Mouse (Mus musculus) CH12.LX (cell line): Measurements from ENCODE around the gene Rps18. TPM values are rescaled to one million over a fixed set of nuclear protein-coding genes. Genes with fewer than 3 reads are reported as not detected.

Experiments used
- DNase-seq: peaks from one replicate; pipeline ENCODE4 v3.0.0-alpha.2; 2013; ENCODE audit errors: extremely low read depth
- H3K27ac ChIP-seq: 2 replicates; pipeline ENCODE4 v1.5.1; 2012; ENCODE audit warnings: low read depth, mild to moderate bottlenecking, control low read depth, moderate library complexity; ENCODE audit not compliant: insufficient read depth
- H3K27me3 ChIP-seq: replicated peaks from 2 replicates; pipeline ENCODE3; 2012; ENCODE audit warnings: inconsistent platforms
- H3K36me3 ChIP-seq, 2 experiments: replicated peaks in 1 of 2; 2 replicates each; pipeline versions ENCODE3 to v1.6.1; 2012; ENCODE audit warnings: inconsistent platforms in 1 of 2, low read length in 1 of 2, mild to moderate bottlenecking in 1 of 2, mixed read lengths in 1 of 2, moderate library complexity in 1 of 2; ENCODE audit not compliant: control insufficient read depth in 1 of 2, insufficient read depth in 1 of 2
- H3K4me1 ChIP-seq, 2 experiments: 2 replicates each; pipeline ENCODE4 v1.6.1; 2012; ENCODE audit warnings: inconsistent platforms in 1 of 2, moderate library complexity in 1 of 2; ENCODE audit not compliant: insufficient read depth in 2 of 2, control insufficient read depth in 1 of 2
- H3K4me2 ChIP-seq: 2 replicates; pipeline ENCODE4 v1.6.1; 2012; ENCODE audit warnings: low read depth, mild to moderate bottlenecking, control low read depth; ENCODE audit not compliant: poor library complexity, insufficient read depth, severe bottlenecking
- H3K4me3 ChIP-seq, 3 experiments: fragments of 150-350 bp in 1 of 3; sonication (generic) in 1 of 3; replicated peaks in 1 of 3; 2 replicates each; pipeline versions ENCODE3 to v1.5.1; 2011 to 2012; ENCODE audit warnings: low read depth in 2 of 3, low read length in 2 of 3, mild to moderate bottlenecking in 2 of 3, moderate library complexity in 2 of 3, control low read depth in 1 of 3, improper control_type of control experiment in 1 of 3, inconsistent platforms in 1 of 3, mixed read lengths in 1 of 3; ENCODE audit not compliant: poor library complexity in 1 of 3
- H3K79me2 ChIP-seq: replicated peaks from 2 replicates; pipeline ENCODE4 v1.6.1; 2012; ENCODE audit warnings: mild to moderate bottlenecking, moderate library complexity; ENCODE audit not compliant: control insufficient read depth, poor library complexity, insufficient read depth, severe bottlenecking; ENCODE audit errors: extremely low read depth
- H3K9ac ChIP-seq: 2 replicates; pipeline ENCODE4 v1.6.1; 2012; ENCODE audit warnings: low read depth, mild to moderate bottlenecking, control low read depth, moderate library complexity; ENCODE audit not compliant: insufficient read depth
- H3K9me3 ChIP-seq: replicated peaks from 2 replicates; pipeline ENCODE3; 2012; ENCODE audit warnings: low read length, inconsistent platforms, mixed read lengths
- BHLHE40 ChIP-seq: IDR thresholded peaks from 2 replicates; pipeline ENCODE4 v1.6.1; 2011; ENCODE audit warnings: mild to moderate bottlenecking, low read depth, low read length, improper control_type of control experiment
- CHD2 ChIP-seq: IDR thresholded peaks from 2 replicates; pipeline ENCODE4 v1.6.1; 2011; ENCODE audit warnings: low read length, improper control_type of control experiment
- ELF1 ChIP-seq: IDR thresholded peaks from 2 replicates; pipeline ENCODE4 v1.6.1; 2014; ENCODE audit warnings: low read depth, mild to moderate bottlenecking, inconsistent platforms, low read length, improper control_type of control experiment
- EP300 ChIP-seq: IDR thresholded peaks from 2 replicates; pipeline ENCODE4 v1.6.1; 2011; ENCODE audit warnings: low read length, improper control_type of control experiment
- ETS1 ChIP-seq: conservative IDR thresholded peaks from 2 replicates; pipeline ENCODE4 v1.6.1; 2012; ENCODE audit warnings: low read depth, mild to moderate bottlenecking, inconsistent platforms, low read length, improper control_type of control experiment, moderate library complexity
- HCFC1 ChIP-seq: IDR thresholded peaks from 2 replicates; pipeline ENCODE4 v1.6.1; 2012; ENCODE audit warnings: low read depth, mild to moderate bottlenecking, inconsistent platforms, low read length, improper control_type of control experiment
- JUN ChIP-seq: IDR thresholded peaks from 2 replicates; pipeline ENCODE4 v1.6.1; 2011; ENCODE audit warnings: low read depth, mild to moderate bottlenecking, low read length, improper control_type of control experiment, moderate library complexity; ENCODE audit not compliant: insufficient read depth
- JUND ChIP-seq: conservative IDR thresholded peaks from 2 replicates; pipeline ENCODE4 v1.6.1; 2011; ENCODE audit warnings: low read depth, low read length, improper control_type of control experiment
- MAFK ChIP-seq: IDR thresholded peaks from 2 replicates; pipeline ENCODE4 v1.6.1; 2011; ENCODE audit warnings: low read length, improper control_type of control experiment; ENCODE audit not compliant: insufficient replicate concordance
- MAX ChIP-seq: IDR thresholded peaks from 2 replicates; pipeline ENCODE4 v1.6.1; 2011; ENCODE audit warnings: low read length, improper control_type of control experiment
- MXI1 ChIP-seq: IDR thresholded peaks from 2 replicates; pipeline ENCODE4 v1.6.1; 2011; ENCODE audit warnings: mild to moderate bottlenecking, low read depth, low read length, improper control_type of control experiment
- NELFE ChIP-seq: IDR thresholded peaks from 2 replicates; pipeline ENCODE4 v1.6.1; 2011; ENCODE audit warnings: low read depth, low read length, improper control_type of control experiment
- PAX5 ChIP-seq: IDR thresholded peaks from 2 replicates; pipeline ENCODE4 v1.6.1; 2012; ENCODE audit warnings: low read length, inconsistent platforms, mixed read lengths
- POLR2AphosphoS2 ChIP-seq: IDR thresholded peaks from 2 replicates; pipeline ENCODE4 v1.6.1; 2011; ENCODE audit warnings: low read depth, low read length, improper control_type of control experiment
- RCOR1 ChIP-seq: conservative IDR thresholded peaks from 2 replicates; pipeline ENCODE4 v1.6.1; 2012; ENCODE audit warnings: low read depth, mild to moderate bottlenecking, inconsistent platforms, low read length, improper control_type of control experiment
- SIN3A ChIP-seq: IDR thresholded peaks from 2 replicates; pipeline ENCODE4 v1.6.1; 2012; ENCODE audit warnings: low read length, improper control_type of control experiment, inconsistent platforms
- SMC3 ChIP-seq: IDR thresholded peaks from 2 replicates; pipeline ENCODE4 v1.6.1; 2011; ENCODE audit warnings: low read depth, low read length, improper control_type of control experiment
- TBP ChIP-seq: conservative IDR thresholded peaks from 2 replicates; pipeline ENCODE4 v1.6.1; 2011; ENCODE audit warnings: low read depth, low read length, improper control_type of control experiment
- TCF12 ChIP-seq: IDR thresholded peaks from 2 replicates; pipeline ENCODE4 v1.6.1; 2014; ENCODE audit warnings: low read depth, mild to moderate bottlenecking, inconsistent platforms, low read length, improper control_type of control experiment
- UBTF ChIP-seq: IDR thresholded peaks from 2 replicates; pipeline ENCODE4 v1.6.1; 2012; ENCODE audit warnings: low read depth, mild to moderate bottlenecking, inconsistent platforms, low read length, improper control_type of control experiment, moderate library complexity
- USF1 ChIP-seq: IDR thresholded peaks from 2 replicates; pipeline ENCODE4 v1.6.1; 2014; ENCODE audit warnings: low read depth, mild to moderate bottlenecking, inconsistent platforms, low read length, improper control_type of control experiment
- ZC3H11A ChIP-seq: IDR thresholded peaks from 2 replicates; pipeline ENCODE4 v1.6.1; 2012; ENCODE audit warnings: low read depth, mild to moderate bottlenecking, inconsistent platforms, low read length, improper control_type of control experiment
- ZKSCAN1 ChIP-seq: IDR thresholded peaks from 2 replicates; pipeline ENCODE4 v1.6.1; 2012; ENCODE audit warnings: low read depth, inconsistent platforms, low read length, improper control_type of control experiment, borderline replicate concordance
- ZMIZ1 ChIP-seq: IDR thresholded peaks from 2 replicates; pipeline ENCODE4 v1.6.1; 2012; ENCODE audit warnings: low read depth, mild to moderate bottlenecking, inconsistent platforms, low read length, improper control_type of control experiment
- ZNF384 ChIP-seq: IDR thresholded peaks from 2 replicates; pipeline ENCODE4 v1.6.1; 2012; ENCODE audit warnings: low read depth, low read length, improper control_type of control experiment, inconsistent platforms
- dilution Hi-C: fragments of 300-500 bp; cut with MboI; formaldehyde crosslinking; loops from 2 replicates; pipeline ENCODE4 v1.14.3; 2020; ENCODE audit warnings: low sequenced_read_pairs; ENCODE audit not compliant: extremely low pct_unique_long_range_greater_than_20kb, extremely low pct_ligation_motif_present
- in situ Hi-C: fragments of 300-500 bp; cut with MboI; formaldehyde crosslinking; loops from 3 replicates; pipeline ENCODE4 v1.14.3; 2019; ENCODE audit warnings: low sequenced_read_pairs, low pct_ligation_motif_present, low pct_unique_long_range_greater_than_20kb, mixed read lengths
- polyA plus RNA-seq: library from polyadenylated mRNA; unstranded; fragments of >175 nt; gene quantifications from 2 replicates; pipeline ENCODE4 v1.2.1, GENCODE M21; 2012; ENCODE audit warnings: low read depth; ENCODE audit not compliant: insufficient read length
- total RNA-seq, 2 experiments: library from RNA; depleted of rRNA; stranded (reverse); fragments of 300-350 nt in 1 of 2; fragments of >200 nt in 1 of 2; gene quantifications; 2 replicates each; pipeline ENCODE4 v1.2.3; 2012 to 2014

The Rps18 gene
- total and polyA plus RNA-seq, 3 experiments, result 246 to 991 (median 302) TPM

GRCm38 (mm10) chr17:33916847-33917655 is 38.8 kb downstream of the Rps18 start:
- Histone ChIP-seq H3K4me2 (peak overlapping the region; percentile 62), H3K79me2 (peaks cover 22% of the 10 kb centered on the region), H3K9ac (no peak overlapping the region), H3K4me3 (peak overlapping the region in 2 of 3 experiments; percentile 41 to 58), H3K36me3 (peaks cover 44 to 62% of the 10 kb centered on the region in 2 experiments), H3K27me3 (no peaks in the 10 kb centered on the region), H3K9me3 (peaks cover 6% of the 10 kb centered on the region), H3K4me1 (peaks cover 30 to 55% of the 10 kb centered on the region in 2 experiments), H3K27ac (no peak overlapping the region)
- no peak for DNase-seq
- TF ChIP-seq SMC3 (no peak), UBTF (no peak), MAX (no peak), TCF12 (no peak), ZNF384 (no peak), JUND (no peak), JUN (no peak), TBP (no peak), POLR2AphosphoS2 (no peak), EP300 (no peak), ZC3H11A (no peak), BHLHE40 (no peak), HCFC1 (no peak), MAFK (no peak), ELF1 (no peak), ETS1 (no peak), ZKSCAN1 (no peak), PAX5 (no peak), USF1 (no peak), MXI1 (no peak)
- in situ Hi-C loops (no loop called here), dilution Hi-C loops (no loop called here)

- no peak overlapping the region for H3K27ac ChIP-seq
- peak overlapping the region; percentile 58 to 62 (median 59) for H3K4me3 ChIP-seq
- peaks cover 6% of the 10 kb centered on the region for H3K9me3 ChIP-seq
- peaks cover 14% of the 10 kb centered on the region for H3K79me2 ChIP-seq
- peak overlapping the region; percentile 62 for H3K4me2 ChIP-seq
- peaks cover 45 to 62% of the 10 kb centered on the region in 2 experiments for H3K36me3 ChIP-seq
- dilution Hi-C loops, result no loop called here
- no peak for DNase-seq
- in situ Hi-C loops, result no loop called here
- H3K9ac ChIP-seq, result peak overlapping the region; percentile 70
- TF ChIP-seq SIN3A (no peak), ELF1 (no peak), BHLHE40 (no peak), TCF12 (no peak), HCFC1 (no peak), TBP (no peak), NELFE (no peak), ZMIZ1 (no peak), ZKSCAN1 (no peak), CHD2 (no peak), RCOR1 (no peak)
- TF ChIP-seq, all 38 proteins: peak for 0
- Histone ChIP-seq H3K27me3 (no peaks in the 10 kb centered on the region), H3K4me1 (peaks cover 27 to 50% of the 10 kb centered on the region in 2 experiments)
Measured at GRCm38 (mm10) chr17:33916294-33916693, 39.5 kb downstream of the Rps18 start.
